Mouse (Mus musculus) mature B cell (primary cell): Measurements from ENCODE around the gene Fen1.

Experiments used
- in situ Hi-C: fragments of 300-500 bp; cut with MboI; formaldehyde crosslinking; loops from 2 replicates; pipeline ENCODE4 v1.14.3; 2019

Fen1 gene

DNA sequence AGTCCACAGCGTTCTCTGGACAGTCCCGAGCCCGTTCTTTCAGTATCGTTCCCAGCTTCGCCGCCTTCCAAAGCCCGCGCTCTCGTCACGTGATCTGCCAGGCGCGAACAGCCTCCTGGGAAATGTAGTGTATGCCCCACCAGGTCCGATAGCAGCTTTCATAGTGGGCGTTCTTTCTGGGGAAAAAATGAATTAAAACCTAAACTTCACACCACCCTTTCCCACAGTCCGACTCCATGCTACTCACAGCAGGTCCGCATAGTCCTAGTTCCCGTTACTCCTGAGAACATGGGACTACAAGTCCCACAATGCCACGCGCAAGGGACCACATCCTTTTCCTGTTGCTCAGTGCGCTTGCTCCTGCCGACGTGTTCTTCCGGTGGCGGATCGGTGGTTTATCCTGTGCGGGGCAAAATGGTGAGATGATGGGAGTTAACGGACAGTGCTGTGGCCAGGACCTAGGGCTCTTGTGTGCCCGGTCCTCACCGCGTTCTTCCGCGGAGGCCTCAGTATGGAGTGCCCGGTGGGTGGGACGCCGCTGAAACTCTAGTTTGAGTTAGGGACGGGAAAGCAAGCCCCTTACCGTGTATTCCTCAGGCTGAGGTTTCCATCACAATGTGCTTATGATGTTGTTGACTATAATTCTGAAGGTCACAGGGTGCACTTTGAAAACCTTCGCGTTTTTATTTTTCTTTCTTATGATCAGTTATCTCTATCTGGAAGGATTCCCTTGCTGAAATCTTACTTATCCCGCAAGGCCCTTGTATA lies at the start of gene Fen1, which contains the start of gene Tmem258:
Gene Fen1, minus strand, starts transcription at position 322 of the 768 bp plus-strand sequence.
Gene Tmem258, plus strand, starts transcription at position 167 of the 768 bp plus-strand sequence.
- in situ Hi-C loops = loop anchor here (10.0 kb wide), 1 partner anchor 289 kb away; no protein-coding TSS in a partner anchor

DNA sequence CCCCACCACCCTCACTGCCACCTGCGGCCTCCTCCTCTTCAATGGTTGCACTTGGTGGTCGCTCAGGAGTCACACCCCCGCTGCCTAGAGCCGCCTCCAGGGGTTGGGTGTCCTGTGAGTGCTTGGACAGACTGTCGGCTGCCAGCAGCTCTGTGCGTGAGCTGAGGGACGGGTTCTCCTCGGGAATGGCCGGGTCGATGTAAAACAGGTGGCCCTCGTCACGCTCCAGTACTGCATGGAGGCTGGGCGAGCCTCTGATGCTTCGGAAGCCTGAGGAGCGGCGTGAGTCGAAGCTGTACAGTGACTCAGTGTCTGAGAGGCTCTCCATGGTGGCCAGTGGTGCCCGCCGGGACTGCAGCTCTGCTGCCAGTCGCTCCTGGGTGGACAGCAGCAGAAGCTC lies 44.2 kb upstream of the Fen1 start:
- in situ Hi-C loops = no loop called here

DNA sequence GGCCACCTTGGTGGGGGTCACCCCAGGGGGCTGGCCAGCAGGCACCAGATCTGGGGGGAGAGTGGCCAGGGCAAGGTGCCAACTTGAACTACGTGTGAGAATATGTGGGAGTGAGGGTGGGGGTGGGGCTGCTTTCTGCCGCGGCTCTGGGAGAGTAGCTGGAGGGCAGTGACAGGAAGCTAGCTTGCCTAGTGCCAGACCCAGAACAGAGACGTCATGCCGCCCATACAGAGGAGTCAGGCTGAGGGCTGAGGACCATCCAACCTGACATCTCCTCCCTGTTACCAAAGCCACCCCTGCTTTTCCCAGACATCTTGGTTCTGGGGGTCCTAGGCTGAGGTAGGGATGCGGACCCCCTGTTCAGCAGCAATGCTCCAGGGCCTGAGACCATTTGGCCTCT lies 43.2 kb upstream of the Fen1 start:
- in situ Hi-C loops = no loop called here

DNA sequence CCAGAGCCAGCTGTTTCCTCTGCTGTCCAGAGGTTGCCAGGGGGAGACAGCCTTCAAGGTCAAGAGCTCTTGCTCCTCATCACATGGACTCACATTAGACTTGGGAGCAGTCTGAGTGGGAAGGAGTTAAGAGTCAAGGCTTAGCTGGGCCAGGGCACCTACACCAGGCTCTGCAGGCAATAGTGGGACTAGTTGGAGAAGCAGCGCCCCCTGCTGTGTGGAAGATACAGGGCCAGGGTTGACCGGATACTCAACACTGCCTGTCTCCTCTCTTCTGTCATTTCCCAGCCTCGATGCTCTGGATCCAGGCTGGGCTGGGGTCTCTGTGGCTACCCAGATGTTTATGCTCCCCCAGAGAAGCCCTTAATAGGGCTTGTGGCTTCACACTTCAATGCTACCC lies 40.2 kb upstream of the Fen1 start:
- in situ Hi-C loops = no loop called here

DNA sequence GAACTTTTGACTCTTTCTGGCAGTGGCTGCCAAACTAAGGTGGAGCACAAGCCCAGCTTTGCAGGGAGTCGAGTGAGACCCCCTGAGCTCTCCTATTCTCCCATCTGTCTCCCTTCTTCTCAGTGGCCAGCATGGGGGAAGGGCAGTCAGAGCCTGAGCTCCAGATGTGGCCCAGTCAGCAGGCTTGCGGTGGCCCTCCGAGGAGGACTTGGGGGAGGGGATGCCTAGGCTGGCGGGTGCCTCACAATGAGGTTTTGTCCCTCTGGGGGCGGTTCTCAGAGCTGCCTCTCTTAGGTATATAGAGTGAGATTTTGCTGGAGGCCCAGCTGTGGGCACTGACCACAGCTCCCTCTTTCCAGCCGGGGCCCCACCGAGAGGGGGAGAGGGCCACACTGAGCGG lies 38.9 kb upstream of the Fen1 start:
- in situ Hi-C loops = no loop called here

DNA sequence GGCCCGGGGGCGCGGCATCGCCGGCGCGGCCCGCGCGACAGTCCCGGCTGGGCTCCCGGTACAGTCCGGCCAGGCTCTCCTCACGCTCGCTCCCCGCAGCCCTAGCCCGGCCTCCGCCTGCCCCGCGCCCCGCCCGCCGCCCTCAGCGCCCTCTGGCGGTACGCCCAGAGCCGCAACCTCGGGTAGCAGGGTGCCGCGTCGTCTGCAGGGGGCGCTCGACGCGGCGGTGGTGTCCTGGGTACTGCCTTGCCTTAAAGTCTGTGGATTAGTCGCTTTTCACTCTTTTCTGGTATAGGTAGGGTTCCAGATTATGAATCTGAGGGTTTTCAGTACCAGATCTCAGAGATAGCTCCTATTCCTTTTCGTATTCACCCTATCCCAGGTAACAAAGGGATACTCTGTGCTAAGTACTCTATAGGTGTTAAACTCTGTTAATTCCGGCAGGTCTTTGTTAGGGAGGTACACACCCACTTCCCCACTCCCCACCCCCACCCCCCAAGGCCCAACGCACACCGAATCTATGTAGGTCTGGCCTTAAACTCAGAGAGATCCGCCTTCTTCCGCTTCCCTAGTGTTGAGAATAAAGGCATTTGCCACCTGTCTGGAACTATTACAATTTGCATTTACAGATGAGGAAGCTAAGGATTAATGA lies 36.8 kb upstream of the Fen1 start, which contains the start of gene Myrf:
Gene Myrf, minus strand, starts transcription at position 95 of the 652 bp plus-strand sequence.
- in situ Hi-C loops = no loop called here

DNA sequence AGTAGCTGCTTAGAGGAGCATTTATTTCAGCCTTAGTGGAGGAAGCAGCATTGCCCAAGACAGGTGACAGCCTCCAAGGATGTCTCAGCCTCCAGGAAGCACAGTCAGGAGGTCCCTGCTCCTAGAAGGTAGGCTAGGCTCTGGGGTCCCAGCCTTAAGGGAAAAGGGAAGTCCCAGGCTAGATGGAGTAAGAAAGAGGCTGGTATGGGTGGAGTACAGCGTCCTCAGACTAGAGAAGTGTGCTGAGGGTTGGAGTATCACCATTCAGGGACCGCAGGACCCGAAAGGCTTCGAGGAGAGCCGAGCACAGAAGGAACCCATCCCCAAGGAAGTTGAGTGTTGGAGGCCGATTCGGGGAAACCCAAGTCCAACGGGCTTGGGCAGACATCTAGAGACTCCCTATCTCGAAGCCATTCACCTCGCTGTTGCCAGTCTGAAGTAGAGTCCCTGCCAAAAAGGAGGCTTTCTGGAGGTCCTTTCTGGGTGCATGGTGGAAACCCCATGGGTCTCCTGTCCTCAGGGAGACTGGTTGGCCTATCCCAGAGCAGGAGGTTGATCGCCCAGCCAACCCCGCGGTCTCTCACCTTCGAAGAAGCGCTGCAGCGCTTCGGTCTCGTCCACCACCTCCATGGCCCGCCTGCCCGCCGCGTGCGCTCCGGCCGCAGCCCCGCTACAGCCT lies 36.1 kb upstream of the Fen1 start:
- in situ Hi-C loops = no loop called here

DNA sequence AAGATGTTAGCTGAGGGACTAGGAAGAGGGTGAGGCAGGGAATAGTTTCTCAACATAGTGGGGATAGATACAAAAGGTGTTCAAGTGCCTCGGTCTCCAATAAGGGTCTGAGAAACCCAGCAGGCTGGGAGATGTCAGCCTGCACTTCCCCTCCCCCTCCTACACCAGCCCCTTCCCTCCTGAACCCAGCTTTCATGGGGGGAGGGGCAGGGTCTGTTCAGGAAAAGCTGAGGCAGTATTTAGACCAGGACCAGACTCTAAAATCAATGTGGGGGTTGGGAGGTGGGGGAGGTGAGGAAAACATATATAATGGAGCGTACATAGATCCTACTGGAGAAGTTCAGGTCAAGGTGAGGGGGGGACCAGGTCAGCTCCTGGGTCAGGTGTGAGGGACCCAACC lies 35.5 kb upstream of the Fen1 start:
- in situ Hi-C loops = no loop called here

DNA sequence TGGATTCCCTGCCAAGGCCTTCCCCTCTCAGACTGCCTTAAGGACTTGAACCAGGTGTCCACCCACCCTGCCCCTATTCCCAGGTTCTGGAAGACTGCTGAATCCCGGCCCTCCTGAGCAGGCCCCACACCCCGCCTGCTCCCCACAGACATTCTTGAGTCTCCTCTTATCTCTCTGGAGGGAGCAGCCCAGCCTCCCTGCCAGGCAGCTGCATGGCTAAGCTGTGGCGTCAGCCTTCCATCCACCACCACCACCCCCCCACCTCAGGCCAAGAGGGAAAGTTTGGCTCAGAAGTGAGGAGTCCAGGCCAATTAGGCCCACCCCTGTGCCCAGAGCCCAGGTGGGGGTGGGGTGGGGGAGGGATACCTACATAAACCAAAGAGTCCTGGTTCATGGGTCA lies 34.5 kb upstream of the Fen1 start:
- in situ Hi-C loops = no loop called here

DNA sequence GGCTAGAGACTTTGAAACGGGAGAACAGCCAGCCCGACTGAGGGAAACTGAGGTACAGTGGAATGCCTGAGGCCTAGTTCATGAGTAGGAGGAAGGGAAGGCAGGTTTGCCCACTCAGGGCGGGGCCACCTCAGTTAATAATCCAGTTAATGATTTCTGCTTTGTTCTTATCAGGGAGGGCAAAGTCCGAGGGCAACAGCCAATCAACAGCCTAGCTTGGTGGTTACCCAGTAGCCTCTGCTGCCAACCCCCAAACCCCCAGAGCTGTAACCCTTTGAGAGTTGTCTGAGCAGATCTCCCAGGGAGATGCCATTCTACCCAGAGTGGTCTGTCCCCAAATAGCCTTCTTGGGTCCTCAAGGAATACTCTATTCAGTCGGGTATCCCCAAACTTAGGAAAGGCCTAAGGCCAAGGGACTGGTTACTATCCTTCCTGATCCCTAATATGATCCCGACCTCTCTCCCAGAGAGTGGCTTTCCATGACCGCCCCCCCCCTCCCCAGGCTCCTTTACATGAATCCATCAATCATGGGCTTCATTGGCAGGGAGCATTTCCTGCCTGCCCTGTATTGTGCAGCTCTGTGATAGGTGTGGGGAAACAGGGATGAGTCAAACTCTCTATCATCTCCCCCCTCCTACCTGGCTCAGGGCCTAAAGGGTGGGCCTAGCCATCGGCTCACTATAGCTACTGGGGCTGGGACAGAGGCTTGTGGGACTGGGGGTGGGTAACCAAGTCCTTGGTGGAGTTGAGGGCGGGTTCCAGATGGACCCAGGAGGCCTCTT lies 32.0 kb upstream of the Fen1 start:
- in situ Hi-C loops = no loop called here

DNA sequence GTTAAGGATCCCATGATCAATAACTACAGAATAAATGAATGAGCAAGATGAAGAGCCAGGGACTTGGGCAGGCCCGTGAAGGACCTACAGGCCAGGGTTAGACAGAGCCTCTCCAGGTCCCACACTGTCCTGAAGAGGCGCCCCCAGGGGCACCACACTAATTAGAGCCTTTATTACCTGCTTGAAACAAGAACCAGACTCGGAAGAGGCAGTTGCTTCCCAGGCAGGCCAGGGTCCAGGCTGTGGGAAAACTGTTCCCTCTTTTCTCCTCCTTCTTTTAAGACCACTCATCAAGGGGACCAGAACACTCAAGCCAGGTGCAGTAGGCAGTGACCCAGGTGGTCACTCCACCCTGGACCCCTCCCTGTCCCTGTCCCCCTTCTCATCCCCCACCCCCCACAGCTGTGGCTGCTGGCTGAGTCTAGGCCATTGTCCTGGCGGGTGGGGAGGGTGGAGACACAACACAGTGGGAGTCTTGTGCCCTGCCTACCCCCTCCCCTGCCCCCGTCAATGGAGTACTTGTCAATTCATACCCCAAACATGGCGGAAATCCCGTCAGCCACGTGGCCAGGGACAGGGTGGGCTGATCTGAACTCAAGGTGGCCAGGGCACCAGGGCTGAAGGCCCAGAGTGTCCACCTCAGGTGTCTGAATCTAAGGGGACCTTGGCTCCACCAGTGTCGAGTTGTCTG lies 28.5 kb upstream of the Fen1 start:
- in situ Hi-C loops = no loop called here

DNA sequence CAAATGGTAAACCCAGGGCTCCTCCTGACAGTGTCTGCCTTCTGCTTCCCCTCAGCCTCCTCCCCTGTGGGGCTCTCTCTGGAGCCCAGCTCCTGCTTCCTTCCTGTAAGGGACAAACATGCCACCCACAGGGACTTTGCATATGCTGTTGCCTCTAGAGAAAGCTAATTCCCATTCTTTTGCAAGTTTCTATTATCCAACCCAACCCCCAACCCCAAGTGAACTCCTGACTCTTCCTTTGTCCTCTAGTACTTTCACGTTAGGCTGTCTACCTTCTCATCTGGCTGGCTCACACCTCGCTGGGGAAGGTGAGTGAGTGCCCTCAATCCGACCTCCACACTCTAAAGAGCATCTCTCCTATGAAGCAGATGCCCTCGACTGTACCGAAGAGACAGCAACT lies 27.9 kb upstream of the Fen1 start:
- in situ Hi-C loops = no loop called here

DNA sequence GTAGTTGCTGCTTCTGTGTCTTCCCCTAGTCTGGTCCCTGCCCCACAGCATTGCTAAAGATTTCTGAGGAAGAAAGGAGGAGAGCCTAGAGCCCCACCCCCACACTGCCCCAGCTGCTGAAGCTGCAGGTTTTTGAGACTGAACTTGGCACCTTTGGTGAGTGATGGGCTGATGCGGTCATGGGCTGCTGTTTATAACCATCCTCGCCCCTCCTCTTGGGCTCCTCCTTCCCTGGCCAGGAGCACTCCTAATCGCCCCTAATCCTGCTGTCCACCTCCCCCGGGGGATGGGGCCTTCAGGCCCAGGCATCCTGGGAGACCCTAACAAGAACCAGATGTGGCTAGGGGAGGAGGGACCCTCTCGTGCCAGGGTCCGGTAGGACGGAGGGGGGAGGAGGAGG lies 27.0 kb upstream of the Fen1 start:
- in situ Hi-C loops = no loop called here

DNA sequence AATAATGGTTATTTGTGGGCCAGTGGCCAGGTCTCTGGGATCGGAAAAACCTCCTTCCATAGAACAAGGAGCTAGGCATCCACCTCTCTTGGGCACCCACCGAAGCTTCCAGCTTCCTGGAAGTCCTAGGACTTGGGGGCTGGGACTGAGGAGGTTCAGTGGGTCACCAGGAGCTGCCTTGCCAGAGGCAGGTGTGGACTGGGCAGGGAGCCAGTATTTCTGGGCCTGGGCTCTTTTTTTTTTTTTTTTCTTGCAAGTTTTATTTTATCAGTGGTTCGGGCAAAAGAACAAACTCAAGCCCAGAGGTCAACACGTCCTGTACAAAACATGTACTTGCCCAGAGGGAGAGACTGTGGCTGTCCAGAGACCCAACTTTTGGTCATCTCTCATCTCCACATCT lies 21.8 kb upstream of the Fen1 start:
- in situ Hi-C loops = no loop called here

DNA sequence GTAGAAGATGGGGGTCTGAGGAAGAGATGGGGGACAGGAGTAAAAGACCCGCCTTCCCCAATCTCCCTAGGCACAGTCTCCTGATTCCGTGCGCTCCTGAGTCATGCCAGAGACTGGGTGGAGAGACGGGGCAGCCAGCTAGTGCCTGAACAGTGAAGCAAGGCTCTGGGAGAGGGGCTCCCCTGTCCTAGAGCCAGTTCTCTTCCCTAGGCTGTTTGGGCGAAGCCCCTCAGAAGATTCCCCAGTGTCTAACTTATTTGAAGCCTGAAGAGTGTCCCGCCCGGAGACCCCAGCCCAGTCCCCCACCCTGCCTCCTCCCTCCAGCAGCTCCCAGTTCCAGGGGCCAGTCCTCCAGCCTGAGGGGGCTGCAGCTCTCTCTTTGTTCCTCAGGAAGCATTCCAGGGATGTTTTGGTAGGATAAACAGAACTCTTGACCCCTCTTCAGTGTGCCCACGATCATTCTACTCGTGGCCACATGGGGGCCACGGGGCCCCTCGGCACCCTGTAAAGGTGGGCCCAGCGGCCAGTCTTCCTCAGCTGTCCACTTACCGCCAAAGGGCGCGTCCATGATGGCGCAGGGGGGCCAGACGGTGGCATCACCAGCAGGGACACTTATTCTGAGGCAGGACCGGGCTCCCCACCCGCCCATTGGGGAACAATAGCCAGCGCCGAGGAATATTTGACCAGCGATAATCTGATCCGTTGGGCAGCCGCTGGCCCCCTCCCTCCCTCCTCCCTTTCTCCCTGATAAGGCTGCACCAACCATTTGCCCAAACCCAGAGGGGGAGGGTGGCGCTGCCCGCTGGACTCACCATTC lies 20.9 kb upstream of the Fen1 start:
- in situ Hi-C loops = no loop called here

DNA sequence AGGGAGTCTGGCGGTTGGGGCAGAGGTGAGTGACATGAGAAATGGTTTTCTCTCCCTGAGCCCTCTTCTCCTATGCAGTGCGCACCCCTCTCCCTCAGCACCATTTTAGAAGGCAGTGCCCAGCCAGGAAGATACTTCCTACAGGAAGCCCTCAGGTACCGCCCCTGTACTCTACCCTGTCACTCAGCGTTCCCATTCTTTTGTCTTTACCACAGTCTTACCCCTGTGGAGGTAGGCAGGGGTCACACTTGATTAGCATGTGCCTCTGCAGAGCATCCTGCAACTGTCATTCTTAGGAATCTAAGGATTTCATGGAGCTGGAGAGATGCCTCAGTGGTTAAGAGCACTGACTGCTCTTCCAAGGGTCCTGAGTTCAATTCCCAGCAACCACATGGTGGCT lies 19.6 kb upstream of the Fen1 start:
- in situ Hi-C loops = no loop called here

DNA sequence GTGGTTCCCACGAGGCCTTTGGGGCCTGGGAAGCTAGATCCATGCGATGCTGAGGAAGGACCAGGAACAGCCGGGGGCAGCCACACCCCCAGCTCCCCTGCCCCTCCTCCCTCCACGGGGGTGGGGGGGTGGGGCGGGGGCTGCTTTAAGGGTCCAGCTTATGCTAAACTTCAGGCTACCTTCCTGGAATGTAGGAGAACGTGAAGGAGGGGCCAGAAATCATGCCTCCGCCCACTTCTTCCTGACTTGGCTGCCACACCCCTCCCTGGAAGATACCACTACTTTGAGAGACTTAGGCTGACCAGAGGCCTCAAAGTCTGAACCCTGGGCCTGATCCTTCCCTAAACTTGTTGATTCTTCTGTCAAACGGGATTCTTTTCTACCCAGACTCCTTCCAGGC lies 18.7 kb upstream of the Fen1 start:
- in situ Hi-C loops = no loop called here

DNA sequence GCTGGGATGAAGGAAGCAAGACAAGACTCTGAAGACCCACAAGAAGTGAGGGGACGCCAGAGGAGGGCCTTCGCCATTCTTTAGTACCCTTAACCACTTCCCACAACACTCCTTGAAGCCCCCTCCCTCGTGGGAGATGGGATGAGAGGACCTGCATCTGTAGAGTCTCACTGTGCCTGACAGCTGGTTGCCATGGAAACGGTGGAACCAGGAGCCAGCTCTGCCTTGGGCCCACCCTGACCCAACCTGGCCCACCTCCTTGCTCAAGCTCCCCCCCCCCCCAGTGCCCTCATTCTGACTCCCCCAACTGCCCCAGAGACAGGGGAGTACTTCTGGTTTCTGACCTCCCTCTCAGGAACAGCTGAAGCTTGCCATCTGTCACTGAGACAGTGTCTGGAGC lies 17.6 kb upstream of the Fen1 start:
- in situ Hi-C loops = no loop called here

DNA sequence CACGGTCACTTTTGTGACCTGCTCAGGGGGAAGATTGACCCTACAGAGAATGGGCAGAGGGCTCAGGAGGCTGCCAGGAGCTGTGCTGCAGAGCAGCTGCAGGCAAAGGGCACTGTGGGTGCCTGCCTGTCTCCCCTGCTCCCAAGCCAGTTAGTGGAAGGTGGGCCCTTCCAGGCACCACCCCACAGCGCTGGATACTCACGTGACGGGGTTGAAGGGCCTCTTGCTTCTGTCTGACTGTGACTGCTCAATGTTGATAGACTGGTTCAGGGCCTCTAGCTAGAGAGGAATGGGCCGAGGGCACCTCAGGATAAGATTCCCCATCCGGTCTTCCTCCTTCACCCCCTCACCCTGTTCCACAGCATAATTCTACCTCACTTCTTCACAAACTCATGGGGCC lies 15.6 kb upstream of the Fen1 start:
- in situ Hi-C loops = no loop called here

DNA sequence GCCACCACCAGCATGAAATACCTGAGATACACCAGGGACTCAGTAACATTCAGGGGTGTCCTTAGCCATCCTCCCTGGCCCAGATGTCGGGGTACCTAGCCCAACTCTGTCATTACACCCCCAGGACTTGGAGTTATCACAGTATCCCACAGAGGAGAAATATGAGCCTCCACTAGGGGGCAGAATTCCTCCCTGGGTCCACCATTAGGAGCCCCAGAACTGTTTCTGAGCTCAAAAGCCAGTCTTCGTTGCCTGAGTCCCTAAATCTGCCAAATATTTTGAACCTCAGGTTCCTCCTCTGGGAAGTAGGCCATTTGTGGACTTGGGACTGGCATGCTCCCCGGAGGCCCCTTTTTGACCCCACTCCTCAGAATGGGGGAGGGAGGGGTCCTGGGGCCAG lies 15.1 kb upstream of the Fen1 start:
- in situ Hi-C loops = no loop called here

DNA sequence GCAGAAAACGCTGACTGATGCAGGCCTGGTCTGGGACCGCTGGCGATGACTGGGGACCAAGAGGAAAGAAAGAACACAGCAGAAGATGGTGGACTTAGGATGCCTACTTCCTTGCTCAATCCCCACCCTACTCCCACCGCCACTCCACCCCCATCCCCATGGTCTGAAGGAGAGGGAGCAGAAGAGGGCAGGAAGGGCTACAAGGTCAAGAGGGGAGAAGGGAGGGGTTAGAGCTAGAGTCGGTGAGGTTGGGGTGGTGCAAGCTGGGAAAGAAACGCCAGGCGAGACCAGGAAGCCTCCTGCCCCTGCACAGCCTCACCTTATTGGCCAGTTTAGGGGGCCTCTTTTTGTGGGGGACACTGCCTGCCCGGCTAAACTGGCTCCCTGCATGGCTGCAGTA lies 12.1 kb upstream of the Fen1 start:
- in situ Hi-C loops = no loop called here
